Mouse (Mus musculus): ENCODE measurements around the gene Ramp2. TPM values are rescaled to one million over a fixed set of nuclear protein-coding genes. Genes with fewer than 3 reads are reported as not detected.
A peak's percentile ranks its signal among the peaks of the same experiment; 100 is the strongest.

Ramp2 gene
- total RNA-seq, 2 experiments from 2014 or later = 146 to 180 TPM

- intact Hi-C loops (cut with DNase I) = no loop called here
- no peak for DNase-seq
These were observed 12.6 kb upstream of the Ramp2 start for GRCm38 (mm10) chr11:101233240-101233639.

GRCm38 (mm10) chr11:101234124-101234523 is 11.7 kb upstream of the Ramp2 start:
- no peak for DNase-seq
- intact Hi-C loops (cut with DNase I) = no loop called here

DNA sequence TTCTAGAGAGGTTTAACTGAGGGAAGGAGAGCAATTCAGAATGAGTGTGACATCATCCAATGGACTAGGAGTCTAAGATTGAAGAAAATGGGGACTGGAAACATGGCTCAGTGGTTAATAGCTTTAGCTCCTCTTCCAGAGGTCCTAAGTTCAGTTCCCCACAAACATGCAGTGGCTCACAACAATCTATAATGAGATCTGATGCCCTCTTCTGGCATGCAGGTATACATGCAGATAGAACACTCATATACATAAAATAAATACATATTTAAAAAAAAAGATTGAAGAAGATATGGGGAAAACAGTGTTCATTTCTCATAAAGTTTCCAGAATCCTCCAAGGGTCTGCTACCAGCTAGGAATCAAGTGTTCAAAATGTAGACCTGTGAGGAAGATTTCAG is 10.4 kb upstream of the Ramp2 start:
- DNase-seq = no peak
- intact Hi-C loops (cut with DNase I) = no loop called here

GRCm38 (mm10) chr11:101236782-101237181 is 9.0 kb upstream of the Ramp2 start:
- DNase-seq = no peak
- intact Hi-C loops (cut with DNase I) = no loop called here

GRCm38 (mm10) chr11:101238071-101238647 is 7.7 kb upstream of the Ramp2 start:
- peak; percentile 60 to 65 for DNase-seq

DNA sequence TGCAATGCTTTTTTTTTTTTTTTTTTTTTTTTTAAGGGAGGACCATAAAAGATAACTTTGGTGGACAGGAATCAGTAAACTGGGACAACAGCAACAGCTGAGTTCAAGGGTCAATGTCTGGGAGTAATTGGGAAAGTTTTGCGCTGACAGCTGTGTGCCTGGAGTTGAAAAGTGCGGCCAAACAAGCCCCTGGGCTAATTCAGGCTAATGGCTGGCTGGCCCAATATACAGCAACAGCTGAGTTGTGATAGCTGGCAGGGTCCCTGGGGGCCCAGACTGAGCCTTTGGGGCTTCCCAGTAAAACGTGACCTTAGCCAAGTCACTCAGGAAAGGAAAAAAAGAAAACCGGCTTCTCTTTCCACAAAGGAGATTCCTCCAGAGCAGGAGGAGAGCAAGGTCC is 757 bp upstream of the Ramp2 start:
- intact Hi-C loops (cut with DNase I) = no loop called here
- DNase-seq = peak; percentile 69 to 73

More at GRCm38 (mm10) chr11:101238071-101238647, 7.7 kb upstream of the Ramp2 start:
- intact Hi-C loops (cut with DNase I) = no loop called here

DNA sequence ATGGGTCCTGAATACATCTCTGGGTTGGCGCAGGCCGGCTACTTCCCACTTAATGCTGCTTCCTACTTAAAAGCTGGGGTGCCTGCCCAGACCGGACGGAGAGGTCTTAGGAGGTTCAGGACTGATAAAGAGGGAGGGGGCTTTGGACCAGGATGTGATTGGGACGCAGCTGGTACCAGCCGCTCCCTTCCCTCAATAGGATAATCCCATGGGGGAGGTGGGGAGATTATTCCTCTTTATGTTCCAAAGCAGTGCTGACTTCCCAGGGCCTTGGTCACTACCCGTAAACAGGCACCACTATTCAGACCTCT is 829 bp downstream of the Ramp2 start:
- no peak for DNase-seq

DNA sequence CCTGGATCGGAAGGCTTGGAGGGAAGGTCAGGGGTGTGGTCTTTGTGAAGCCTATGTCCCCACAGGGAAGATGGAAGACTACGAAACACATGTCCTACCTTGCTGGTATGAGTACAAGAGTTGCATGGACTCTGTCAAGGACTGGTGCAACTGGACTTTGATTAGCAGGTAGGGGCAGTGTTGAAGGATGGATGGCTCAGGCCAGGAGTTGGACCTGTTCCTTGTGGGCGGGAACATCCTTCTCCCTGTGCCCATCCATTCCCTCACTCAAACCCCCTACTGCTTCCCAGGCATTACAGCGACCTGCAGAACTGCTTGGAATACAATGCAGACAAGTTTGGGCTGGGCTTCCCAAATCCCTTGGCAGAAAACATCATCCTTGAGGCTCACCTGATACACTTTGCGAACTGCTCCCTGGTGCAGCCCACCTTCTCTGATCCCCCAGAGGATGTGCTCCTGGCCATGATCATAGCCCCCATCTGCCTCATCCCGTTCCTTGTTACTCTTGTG is 1.7 kb downstream of the Ramp2 start:
- intact Hi-C loops (cut with DNase I) = loop anchor here (1.0 to 2.0 kb wide), 3 partner anchors 17 to 35 kb away; partner anchors contain the start of gene Ezh1
- DNase-seq = no peak

More for the DNA sequence above, 829 bp downstream of the Ramp2 start:
- intact Hi-C loops (cut with DNase I) = loop anchor here (2.0 kb wide), 1 partner anchor 16 kb away; no protein-coding TSS in a partner anchor

DNA sequence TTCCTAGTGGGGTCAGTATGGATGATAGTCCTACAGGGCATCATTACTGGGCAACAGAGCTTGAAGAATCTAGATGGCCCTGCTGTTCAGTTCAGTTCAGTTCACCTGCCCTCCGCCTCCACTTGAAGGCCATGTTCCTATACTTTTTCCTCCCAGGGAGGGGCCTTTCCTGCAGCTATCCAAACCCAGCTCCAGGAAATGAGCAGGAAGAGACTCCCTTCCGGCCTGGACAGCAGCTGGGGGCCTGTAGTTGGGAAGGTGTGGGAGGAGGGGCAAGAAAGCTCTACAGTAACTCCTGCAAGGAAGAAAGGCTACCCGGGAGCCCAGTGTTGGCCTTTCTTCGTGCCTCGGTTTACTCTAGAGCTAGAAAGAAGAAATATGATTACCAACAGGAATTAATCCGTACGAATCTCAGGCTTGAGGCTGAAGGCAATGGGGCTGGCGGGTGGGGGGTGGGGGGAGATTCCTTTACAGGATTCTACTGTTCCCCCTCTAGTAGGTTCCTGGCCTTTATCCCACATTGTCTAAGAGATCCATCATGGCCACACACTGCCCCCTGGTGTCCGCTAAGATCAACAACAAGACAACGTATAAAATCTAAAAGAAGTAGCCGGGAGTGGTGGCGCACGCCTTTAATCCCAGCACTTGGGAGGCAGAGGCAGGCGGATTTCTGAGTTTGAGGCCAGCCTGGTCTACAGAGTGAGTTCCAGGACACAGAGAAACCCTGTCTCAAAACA is 2.6 kb downstream of the Ramp2 start:
- intact Hi-C loops (cut with DNase I) = loop anchor here (1.0 kb wide), 2 partner anchors 22 to 36 kb away; partner anchors contain the start of gene Ezh1
- peak; percentile 76 to 81 for DNase-seq

DNA sequence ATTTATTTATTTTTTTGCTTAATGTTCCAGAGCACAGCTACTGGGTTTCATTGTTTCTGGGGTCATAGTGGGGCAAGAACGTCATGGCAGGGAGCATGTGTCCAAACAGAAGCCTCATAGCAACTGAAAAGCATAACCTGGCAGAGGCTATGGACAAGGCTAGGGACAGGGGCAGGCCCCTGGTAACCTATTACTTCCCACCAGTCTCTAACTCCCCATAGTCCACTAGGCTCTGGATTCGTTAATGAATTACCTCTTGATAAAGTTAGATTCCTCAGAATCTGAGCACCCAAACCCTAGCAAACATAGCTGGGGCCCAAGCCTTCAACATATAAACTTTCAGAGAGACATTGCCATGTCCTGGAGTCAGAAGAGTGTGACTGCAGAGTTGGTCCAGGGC is 5.2 kb downstream of the Ramp2 start:
- intact Hi-C loops (cut with DNase I) = no loop called here
- DNase-seq = no peak

GRCm38 (mm10) chr11:101252941-101253340 is 7.1 kb downstream of the Ramp2 start:
- DNase-seq = peak; percentile 36 to 37
- intact Hi-C loops (cut with DNase I) = loop anchor here (2.0 kb wide), 2 partner anchors 26 to 50 kb away; partner anchors contain the start of genes Becn1, Cntd1 and Coa3

GRCm38 (mm10) chr11:101253613-101254389 is 8.0 kb downstream of the Ramp2 start, which contains the start of gene Vps25:
Vps25 (plus strand) TSS chr11:101253707.
- peak; percentile 91 to 94 for DNase-seq
- intact Hi-C loops (cut with DNase I) = loop anchor here (2.0 kb wide), 2 partner anchors 25 to 49 kb away; partner anchors contain the start of genes Becn1, Cntd1 and Coa3

- intact Hi-C loops (cut with DNase I) = no loop called here
- DNase-seq = peak; percentile 75
These were observed 10.3 kb downstream of the Ramp2 start for GRCm38 (mm10) chr11:101255826-101256775.

- intact Hi-C loops (cut with DNase I) = no loop called here
- peak; percentile 67 to 74 for DNase-seq
These were observed 13.5 kb downstream of the Ramp2 start for GRCm38 (mm10) chr11:101259261-101259712.

- peak; percentile 73 to 76 for DNase-seq
- intact Hi-C loops (cut with DNase I) = loop anchor here (2.0 kb wide), 1 partner anchor 39 kb away; no protein-coding TSS in a partner anchor
These were observed 14.4 kb downstream of the Ramp2 start, which contains the start of gene Wnk4 for GRCm38 (mm10) chr11:101259948-101260825. Wnk4 (plus strand) TSS chr11:101260567.

DNA sequence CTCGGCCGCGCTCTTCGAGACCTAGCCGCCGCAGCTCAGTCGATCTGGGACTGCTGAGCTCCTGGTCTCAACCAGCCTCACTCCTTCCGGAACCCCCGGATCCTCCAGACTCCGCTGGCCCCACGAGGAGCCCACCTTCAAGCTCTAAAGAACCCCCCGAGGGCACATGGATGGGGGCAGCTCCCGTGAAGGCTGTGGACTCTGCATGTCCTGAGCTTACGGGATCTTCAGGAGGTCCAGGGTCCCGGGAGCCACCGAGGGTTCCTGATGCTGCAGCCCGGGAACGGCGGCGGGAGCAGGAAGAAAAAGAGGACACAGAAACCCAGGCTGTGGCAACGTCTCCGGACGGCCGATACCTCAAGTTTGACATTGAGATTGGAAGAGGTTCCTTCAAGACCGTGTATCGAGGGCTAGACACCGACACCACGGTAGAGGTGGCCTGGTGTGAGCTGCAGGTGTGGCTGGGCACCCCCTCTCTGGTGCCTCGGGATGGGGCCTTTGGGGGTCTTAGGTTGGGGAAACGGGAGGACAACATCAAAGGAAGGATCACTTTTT is 15.1 kb downstream of the Ramp2 start:
- intact Hi-C loops (cut with DNase I) = loop anchor here (2.0 kb wide), 1 partner anchor 38 kb away; no protein-coding TSS in a partner anchor
- DNase-seq = no peak

- DNase-seq = no peak
- intact Hi-C loops (cut with DNase I) = no loop called here
These were observed 16.6 kb downstream of the Ramp2 start for GRCm38 (mm10) chr11:101262272-101262967.
